Mouse (Mus musculus): ENCODE measurements at regions not wholly inside any gene's neighbourhood (a gene's known extent, or its start where the extent isn't known, plus 50 kb on each side); places are given as distances from the start of the nearest gene placed in this dataset.

DNA sequence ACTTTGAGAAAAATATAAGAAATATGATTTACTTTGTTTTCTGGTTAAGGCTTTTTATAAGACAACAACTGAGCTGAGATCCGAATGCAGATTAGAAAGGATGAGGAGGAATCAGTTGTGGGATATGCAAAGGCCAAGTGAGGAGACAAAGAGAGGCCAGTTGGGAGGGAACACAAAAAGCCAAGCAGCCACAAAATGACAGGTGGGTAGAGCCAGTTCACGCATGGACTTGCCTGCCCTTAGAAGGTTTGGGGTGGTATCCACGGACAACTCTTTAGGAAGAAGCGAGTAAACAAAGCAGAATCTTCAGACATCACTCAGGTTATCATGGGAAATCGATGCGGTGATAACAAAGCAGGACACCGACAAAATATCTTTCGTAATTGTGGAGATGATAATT is 123.2 kb downstream of the Gm5426 start:
- no peak overlapping the region for H3K4me3 ChIP-seq (ENCODE audit: extremely low read depth, insufficient read depth, insufficient read length)

DNA sequence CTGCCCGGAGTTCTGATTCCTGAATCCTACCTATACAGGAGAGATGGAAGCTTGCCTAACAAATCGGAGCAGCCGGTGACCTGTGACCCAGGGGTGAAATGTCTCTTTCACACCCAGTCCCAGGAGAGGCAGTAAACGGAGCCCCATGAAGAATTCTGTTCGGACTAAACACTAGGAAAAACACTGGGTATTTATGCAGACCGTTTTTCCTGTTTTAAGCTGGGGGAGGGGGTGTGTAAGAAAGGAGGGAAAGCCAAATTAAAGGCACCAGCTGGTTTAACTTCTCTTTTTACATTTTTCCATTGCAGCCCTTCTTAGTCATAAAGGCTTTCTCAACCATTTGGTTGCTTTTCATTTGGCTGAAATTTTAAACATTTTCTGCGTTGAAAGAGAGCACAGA is 127.1 kb downstream of the Gm5426 start:
- Histone ChIP-seq H3K4me3 (ENCODE audit: extremely low read depth, insufficient read depth, insufficient read length) (no peak overlapping the region), H3K36me3 (ENCODE audit: control insufficient read depth, insufficient read depth, low read length) (no peaks in the 10 kb centered on the region), H3K27ac (ENCODE audit: insufficient read depth, low read length) (peak overlapping the region; percentile 42; the same call in 1 of the 2 replicates), H3K4me1 (ENCODE audit: control insufficient read depth, insufficient read depth, insufficient read length) (peaks cover 18% of the 10 kb centered on the region; the same call in 1 of the 2 replicates), H3K27me3 (ENCODE audit: control insufficient read depth, insufficient read depth, low read length) (no peaks in the 10 kb centered on the region)
- DNase-seq (ENCODE audit: low read depth in 1 of 2, low spot score in 2 of 2) = peak in 1 of 2 experiments; percentile 6
- 48% methylated on average over 7 of the region's 7 CpGs for WGBS
- no peak for TF ChIP-seq POLR2A (IDR thresholded peaks at IDR 0.05; ENCODE audit: low read depth, low read length)
- TF ChIP-seq CTCF (IDR thresholded peaks at IDR 0.05; ENCODE audit: extremely low read depth, insufficient read depth, insufficient read length, insufficient replicate concordance) = no peak

More for the DNA sequence above, 123.2 kb downstream of the Gm5426 start:
- no peaks in the 10 kb centered on the region for H3K36me3 ChIP-seq (ENCODE audit: control insufficient read depth, insufficient read depth, low read length)
- no peak for DNase-seq (ENCODE audit: low read depth in 1 of 2, low spot score in 2 of 2)
- H3K27ac ChIP-seq (ENCODE audit: insufficient read depth, low read length) = no peak overlapping the region
- 95% methylated on average over 8 of the region's 8 CpGs for WGBS
- H3K4me1 ChIP-seq (ENCODE audit: control insufficient read depth, insufficient read depth, insufficient read length) = peaks cover 8% of the 10 kb centered on the region; the same call in 1 of the 2 replicates
- no peaks in the 10 kb centered on the region for H3K27me3 ChIP-seq (ENCODE audit: control insufficient read depth, insufficient read depth, low read length)
- TF ChIP-seq POLR2A (IDR thresholded peaks at IDR 0.05; ENCODE audit: low read depth, low read length) = no peak

DNA sequence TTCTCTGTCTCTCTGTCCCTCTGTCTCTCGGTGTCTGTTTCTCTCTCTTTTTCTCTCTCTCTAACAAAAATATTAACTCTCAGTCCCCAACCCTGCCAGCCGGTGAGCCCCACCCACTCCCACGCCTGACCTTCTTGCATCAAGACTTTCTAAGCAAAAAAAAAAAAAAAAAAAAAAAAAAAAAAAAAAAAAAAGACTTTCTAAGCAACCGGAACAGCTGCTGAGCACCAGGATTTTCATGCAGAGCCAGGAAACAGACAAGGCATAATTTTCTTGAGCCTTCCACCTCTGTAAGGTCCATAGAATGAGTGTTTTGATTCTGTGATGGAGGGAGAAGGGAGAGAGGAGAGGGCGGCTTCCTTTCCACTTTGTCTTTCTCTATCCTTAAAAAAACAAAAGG is 128.0 kb downstream of the Gm5426 start:
- peaks cover 18% of the 10 kb centered on the region; the same call in 1 of the 2 replicates for H3K4me1 ChIP-seq (ENCODE audit: control insufficient read depth, insufficient read depth, insufficient read length)
- no peaks in the 10 kb centered on the region for H3K27me3 ChIP-seq (ENCODE audit: control insufficient read depth, insufficient read depth, low read length)
- peak overlapping the region; percentile 38; the same call in 1 of the 2 replicates for H3K27ac ChIP-seq (ENCODE audit: insufficient read depth, low read length)
- peak in 1 of 2 experiments; percentile 14 for DNase-seq (ENCODE audit: low read depth in 1 of 2, low spot score in 2 of 2)
- no peak overlapping the region for H3K4me3 ChIP-seq (ENCODE audit: extremely low read depth, insufficient read depth, insufficient read length)
- no peaks in the 10 kb centered on the region for H3K36me3 ChIP-seq (ENCODE audit: control insufficient read depth, insufficient read depth, low read length)
- 27% methylated on average over 5 of the region's 5 CpGs for WGBS
- no peak for TF ChIP-seq POLR2A (IDR thresholded peaks at IDR 0.05; ENCODE audit: low read depth, low read length)
- TF ChIP-seq CTCF (IDR thresholded peaks at IDR 0.05; ENCODE audit: extremely low read depth, insufficient read depth, insufficient read length, insufficient replicate concordance) = no peak

DNA sequence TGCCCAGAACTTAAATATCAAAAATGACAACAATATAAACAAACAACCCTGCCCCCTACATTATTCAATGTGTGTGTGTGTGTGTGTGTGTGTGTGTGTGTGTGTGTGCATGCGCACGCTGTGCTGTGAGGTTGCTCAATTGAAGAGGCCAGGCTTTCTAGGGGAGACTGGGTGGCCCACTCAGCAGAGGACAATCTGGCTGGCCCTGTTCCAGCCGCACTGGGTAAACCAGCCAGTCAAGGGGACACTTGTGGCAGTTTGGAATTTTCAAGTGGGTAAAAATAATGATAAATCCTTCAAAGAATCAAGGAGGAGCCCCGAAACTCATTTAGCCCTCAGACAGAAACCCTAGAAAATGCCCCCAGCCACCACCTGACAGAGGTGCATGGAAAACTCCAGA is 128.5 kb downstream of the Gm5426 start:
- TF ChIP-seq CTCF (IDR thresholded peaks at IDR 0.05; ENCODE audit: extremely low read depth, insufficient read depth, insufficient read length, insufficient replicate concordance) (no peak), POLR2A (IDR thresholded peaks at IDR 0.05; ENCODE audit: low read depth, low read length) (no peak)
- DNase-seq (ENCODE audit: low read depth in 1 of 2, low spot score in 2 of 2) = no peak
- Histone ChIP-seq H3K27ac (ENCODE audit: insufficient read depth, low read length) (peak overlapping the region; percentile 52), H3K4me1 (ENCODE audit: control insufficient read depth, insufficient read depth, insufficient read length) (peaks cover 18% of the 10 kb centered on the region; the same call in 1 of the 2 replicates), H3K36me3 (ENCODE audit: control insufficient read depth, insufficient read depth, low read length) (no peaks in the 10 kb centered on the region), H3K27me3 (ENCODE audit: control insufficient read depth, insufficient read depth, low read length) (no peaks in the 10 kb centered on the region), H3K4me3 (ENCODE audit: extremely low read depth, insufficient read depth, insufficient read length) (no peak overlapping the region)
- WGBS = 90% methylated on average over 4 of the region's 4 CpGs

DNA sequence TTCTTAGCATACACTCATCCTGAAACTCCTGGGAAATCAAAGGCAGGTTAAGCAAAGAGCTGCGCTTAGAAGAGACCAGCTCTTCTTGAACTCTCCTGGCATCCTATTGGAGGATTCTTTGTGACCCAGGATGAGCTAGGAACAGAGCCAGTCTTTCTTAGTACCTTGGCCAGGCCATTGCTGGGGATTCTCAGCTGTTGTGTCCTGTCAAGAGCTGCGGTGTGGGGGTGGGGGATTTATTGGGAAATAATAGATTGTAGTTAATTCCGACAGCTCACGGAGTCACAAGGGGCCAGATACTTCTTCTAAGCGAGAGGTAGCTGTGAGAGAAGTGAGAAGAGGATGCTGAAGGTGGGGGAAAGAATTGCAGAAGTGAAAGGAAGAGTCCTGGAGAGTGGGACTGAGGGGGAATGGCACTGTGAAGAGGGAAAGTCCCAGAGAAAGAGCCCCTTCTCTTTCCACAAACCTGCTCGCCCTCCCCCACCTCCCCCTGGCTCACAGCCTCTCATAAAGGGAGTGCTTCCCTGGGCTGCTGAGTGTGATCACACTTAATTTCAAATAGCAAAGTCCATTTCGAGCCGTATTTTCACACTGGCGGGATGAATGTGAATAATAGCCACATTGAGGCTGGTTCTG is 129.8 kb downstream of the Gm5426 start:
- Histone ChIP-seq H3K36me3 (ENCODE audit: control insufficient read depth, insufficient read depth, low read length) (no peaks in the 10 kb centered on the region), H3K4me3 (ENCODE audit: extremely low read depth, insufficient read depth, insufficient read length) (no peak overlapping the region), H3K27ac (ENCODE audit: insufficient read depth, low read length) (peak overlapping the region; percentile 21), H3K4me1 (ENCODE audit: control insufficient read depth, insufficient read depth, insufficient read length) (peaks cover 18% of the 10 kb centered on the region; the same call in 1 of the 2 replicates), H3K27me3 (ENCODE audit: control insufficient read depth, insufficient read depth, low read length) (no peaks in the 10 kb centered on the region)
- no peak for TF ChIP-seq CTCF (IDR thresholded peaks at IDR 0.05; ENCODE audit: extremely low read depth, insufficient read depth, insufficient read length, insufficient replicate concordance)
- TF ChIP-seq POLR2A (IDR thresholded peaks at IDR 0.05; ENCODE audit: low read depth, low read length) = no peak
- WGBS = 67% methylated on average over 9 of the region's 9 CpGs
- DNase-seq (ENCODE audit: low read depth in 1 of 2, low spot score in 2 of 2) = peak in 1 of 2 experiments; percentile 48

DNA sequence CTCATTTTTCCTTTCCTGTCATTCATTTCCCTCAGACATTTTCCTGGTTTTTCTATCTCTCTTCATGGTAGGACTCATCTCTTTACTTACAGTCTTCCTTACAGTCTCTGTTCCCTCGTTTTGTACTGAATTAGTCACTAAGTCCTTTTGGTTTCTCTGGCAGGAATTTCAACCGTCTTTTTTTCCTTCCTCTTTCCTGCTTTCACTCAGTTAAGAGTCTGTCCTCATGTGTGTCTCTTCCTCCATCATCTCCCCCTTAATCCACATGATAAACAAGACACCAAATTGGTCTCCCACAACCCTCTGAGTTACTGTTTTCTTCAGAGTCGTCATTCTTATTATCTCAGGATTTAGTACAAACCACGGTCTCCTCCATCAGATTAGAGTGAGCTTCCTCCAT is 131.2 kb downstream of the Gm5426 start:
- WGBS = 28% methylated on average over 4 of the region's 4 CpGs
- H3K27me3 ChIP-seq (ENCODE audit: control insufficient read depth, insufficient read depth, low read length) = no peaks in the 10 kb centered on the region
- no peak for DNase-seq (ENCODE audit: low read depth in 1 of 2, low spot score in 2 of 2)
- no peak overlapping the region for H3K27ac ChIP-seq (ENCODE audit: insufficient read depth, low read length)
- TF ChIP-seq CTCF (IDR thresholded peaks at IDR 0.05; ENCODE audit: extremely low read depth, insufficient read depth, insufficient read length, insufficient replicate concordance) (no peak), POLR2A (IDR thresholded peaks at IDR 0.05; ENCODE audit: low read depth, low read length) (no peak)
- no peaks in the 10 kb centered on the region for H3K36me3 ChIP-seq (ENCODE audit: control insufficient read depth, insufficient read depth, low read length)
- H3K4me3 ChIP-seq (ENCODE audit: extremely low read depth, insufficient read depth, insufficient read length) = no peak overlapping the region
- peaks cover 18% of the 10 kb centered on the region; the same call in 1 of the 2 replicates for H3K4me1 ChIP-seq (ENCODE audit: control insufficient read depth, insufficient read depth, insufficient read length)

All from spleen, adult 2 months (tissue).